8 mouse cellular contexts compared by ENCODE assay signal in genomic region chr17:28226014-28226413, GRCm38 (mm10). TPM values are rescaled to one million over a fixed set of nuclear protein-coding genes. Genes with fewer than 3 reads are reported as not detected.
A peak's percentile ranks its signal among the peaks of the same experiment; 100 is the strongest.
DNase-seq lines count a peak whose midpoint lies in the region; ATAC-seq lines count a peak whose summit lies in the region.

No protein-coding gene starts in this region.

- peak; percentile 94 for DNase-seq in ZHBTc4 (ENCODE audit: low read depth, low spot score)
- DNase-seq in embryo, embryonic 10 days (ENCODE audit: low spot score): peak; percentile 97
- DNase-seq in gastrocnemius, postnatal 14 days: peak; percentile 95
- peak; percentile 88 to 94 for DNase-seq in left cerebral cortex, adult 9 months (ENCODE audit: low spot score in 2 of 2)
- DNase-seq in right cerebral cortex, postnatal 14 days: peak; percentile 96
- DNase-seq in urinary bladder, postnatal 25 days (ENCODE audit: low spot score): peak; percentile 88

- intact Hi-C loops in gastrocnemius, postnatal 14 days (cut with DNase I; ENCODE audit: low total_unique reads): no loop called here

- ATAC-seq in inflammation-experienced regulatory T-cells, adult 6 months: peak; percentile 38
- peak; percentile 84 for ATAC-seq in megakaryocyte-erythroid progenitor cell, adult 5-6 weeks (replicated peaks; ENCODE audit: low FRiP score, low TSS enrichment, poor library complexity, severe bottlenecking)

RNA-seq across cellular contexts. Expression of gene Ppard, which starts 6.5 kb away (rescaled TPM):
- total RNA-seq in gastrocnemius, postnatal 14 days (2021): 10 to 100 TPM; 29.2 to 29.5 TPM
- polyA plus RNA-seq in inflammation-experienced regulatory T-cells, adult 6 months (2017; shearing (Covaris generic)): 1 to 10 TPM; 2.5 to 3.8 (median 3.8) TPM
- 7.6 and 9.7 TPM in 2 replicates for total RNA-seq in megakaryocyte-erythroid progenitor cell, adult 5-6 weeks (2014; fragmentation: Nextera tagmentation)
- 1.7 and 2.0 TPM in 2 replicates for total RNA-seq in megakaryocyte-erythroid progenitor cell, adult 5-6 weeks (2017)

RNA-seq across cellular contexts. Expression of gene Def6, which starts 18.4 kb away (rescaled TPM):
- total RNA-seq in gastrocnemius, postnatal 14 days (2021): 1 to 10 TPM; 2.2 to 2.7 TPM
- polyA plus RNA-seq in inflammation-experienced regulatory T-cells, adult 6 months (2017; shearing (Covaris generic)): 10 to 100 TPM; 29.7 to 51.9 (median 32.8) TPM
- total RNA-seq in megakaryocyte-erythroid progenitor cell, adult 5-6 weeks (2014; fragmentation: Nextera tagmentation): 24.5 and 35.1 TPM in 2 replicates
- 41.1 and 80.3 TPM in 2 replicates for total RNA-seq in megakaryocyte-erythroid progenitor cell, adult 5-6 weeks (2017)

RNA-seq across cellular contexts. Expression of gene Zfp523, which starts 49.1 kb away (rescaled TPM):
- 10 to 100 TPM; 14.4 to 16.2 TPM for total RNA-seq in gastrocnemius, postnatal 14 days (2021)
- 1 to 10 TPM; 3.1 to 7.8 (median 6.2) TPM for polyA plus RNA-seq in inflammation-experienced regulatory T-cells, adult 6 months (2017; shearing (Covaris generic))
- 17.5 and 27.0 TPM in 2 replicates for total RNA-seq in megakaryocyte-erythroid progenitor cell, adult 5-6 weeks (2014; fragmentation: Nextera tagmentation)
- total RNA-seq in megakaryocyte-erythroid progenitor cell, adult 5-6 weeks (2017): 8.7 and 13.3 TPM in 2 replicates

Comparison
In these comparisons a context has a peak if more than half of its experiments do, and no peak if none do; other contexts are left out.
1. Peak in every context shown above with its lines: DNase-seq and ATAC-seq.
2. RNA of gene Def6, which starts 18.4 kb away (total RNA-seq): 24.5 to 80.3 TPM in megakaryocyte-erythroid progenitor cell, adult 5-6 weeks; 2.2 to 2.7 TPM in gastrocnemius, postnatal 14 days; every median in the first group is over 4 times any median in the second.